Mouse (Mus musculus): Measurements from ENCODE around the gene Stk11. TPM values are rescaled to one million over a fixed set of nuclear protein-coding genes. Genes with fewer than 3 reads are reported as not detected.

The Stk11 gene
- polyA plus RNA-seq, 1 experiment from 2014 or later: 18.6 TPM

DNA sequence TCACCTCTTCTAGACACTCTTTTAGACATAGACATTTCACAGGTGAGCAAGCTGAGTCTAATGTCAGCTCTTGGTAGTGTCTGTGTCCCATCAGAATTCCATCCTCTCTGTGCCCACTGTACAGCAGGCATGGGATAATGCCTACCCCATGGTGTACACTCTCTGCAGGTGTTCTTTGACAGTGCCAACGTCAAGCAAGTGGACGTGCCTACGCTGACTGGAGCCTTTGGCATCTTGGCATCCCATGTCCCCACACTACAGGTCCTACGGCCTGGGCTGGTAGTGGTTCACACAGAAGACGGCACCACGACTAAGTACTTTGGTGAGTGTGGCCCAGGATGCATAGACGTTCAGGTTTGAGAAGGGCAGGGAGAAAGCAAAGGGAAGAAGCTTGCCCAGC, 28.1 kb downstream of the Stk11 start:
- Histone ChIP-seq H3K9ac (ENCODE audit: low read length) (no peak overlapping the region), H3K4me3 (ENCODE audit: low read length) (no peak overlapping the region), H3K27ac (ENCODE audit: low read length) (no peak overlapping the region), H3K9me3 (ENCODE audit: control insufficient read depth, low read length) (no peaks in the 10 kb centered on the region), H3K4me2 (ENCODE audit: low read depth, low read length) (no peak overlapping the region), H3K27me3 (ENCODE audit: control insufficient read depth, insufficient read depth, low read depth, low read length) (peaks cover 3% of the 10 kb centered on the region; the same call in 1 of the 2 replicates), H3K4me1 (replicated peaks; ENCODE audit: control insufficient read depth, insufficient read depth, low read length) (peaks cover 37% of the 10 kb centered on the region), H3K36me3 (ENCODE audit: control insufficient read depth, insufficient read depth, low read length) (peaks cover 18% of the 10 kb centered on the region)
- WGBS: 91% methylated on average over 7 of the region's 7 CpGs
- ATAC-seq (ENCODE audit: low read depth): no peak

DNA sequence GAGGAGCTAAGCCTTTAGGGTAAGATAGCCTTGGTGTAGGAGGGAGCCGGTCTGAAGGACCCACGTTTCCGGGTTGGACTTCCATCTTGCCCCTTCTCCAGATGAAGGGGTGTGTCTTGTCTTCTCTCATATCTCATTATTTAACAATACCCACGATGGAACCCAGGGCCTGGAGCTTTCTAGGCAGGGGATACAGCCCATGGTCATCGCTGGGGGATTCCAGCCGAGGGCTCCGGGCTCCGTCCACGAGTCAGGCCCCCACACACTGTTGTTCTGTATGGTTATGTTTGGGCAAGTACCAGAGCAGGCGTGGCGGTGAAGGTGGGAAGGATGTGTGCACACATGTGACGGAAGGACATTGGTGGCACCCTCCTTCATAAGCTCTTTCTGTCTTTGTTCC, 28.6 kb downstream of the Stk11 start:
- ATAC-seq (ENCODE audit: low read depth): no peak
- H3K27me3 ChIP-seq (ENCODE audit: control insufficient read depth, insufficient read depth, low read depth, low read length): peaks cover 2% of the 10 kb centered on the region; the same call in 1 of the 2 replicates
- H3K4me2 ChIP-seq (ENCODE audit: low read depth, low read length): no peak overlapping the region
- H3K4me3 ChIP-seq (ENCODE audit: low read length): no peak overlapping the region
- H3K27ac ChIP-seq (ENCODE audit: low read length): no peak overlapping the region
- 85% methylated on average over 12 of the region's 12 CpGs for WGBS
- H3K4me1 ChIP-seq (replicated peaks; ENCODE audit: control insufficient read depth, insufficient read depth, low read length): peaks cover 36% of the 10 kb centered on the region
- H3K9ac ChIP-seq (ENCODE audit: low read length): no peak overlapping the region
- H3K36me3 ChIP-seq (ENCODE audit: control insufficient read depth, insufficient read depth, low read length): peaks cover 18% of the 10 kb centered on the region
- no peaks in the 10 kb centered on the region for H3K9me3 ChIP-seq (ENCODE audit: control insufficient read depth, low read length)

GRCm38 (mm10) chr10:80144864-80145838, 29.5 kb downstream of the Stk11 start:
- peaks cover 33% of the 10 kb centered on the region for H3K4me1 ChIP-seq (replicated peaks; ENCODE audit: control insufficient read depth, insufficient read depth, low read length)
- 71% methylated on average over 20 of the region's 20 CpGs for WGBS
- peaks cover 18% of the 10 kb centered on the region for H3K36me3 ChIP-seq (ENCODE audit: control insufficient read depth, insufficient read depth, low read length)
- no peak overlapping the region for H3K9ac ChIP-seq (ENCODE audit: low read length)
- no peak overlapping the region for H3K4me3 ChIP-seq (ENCODE audit: low read length)
- no peaks in the 10 kb centered on the region for H3K9me3 ChIP-seq (ENCODE audit: control insufficient read depth, low read length)
- no peak for ATAC-seq (ENCODE audit: low read depth)
- no peak overlapping the region for H3K4me2 ChIP-seq (ENCODE audit: low read depth, low read length)
- H3K27ac ChIP-seq (ENCODE audit: low read length): peak overlapping the region; percentile 77
- no peaks in the 10 kb centered on the region for H3K27me3 ChIP-seq (ENCODE audit: control insufficient read depth, insufficient read depth, low read depth, low read length)

GRCm38 (mm10) chr10:80145896-80146295, 30.3 kb downstream of the Stk11 start:
- Histone ChIP-seq H3K27ac (ENCODE audit: low read length) (peak overlapping the region; percentile 100), H3K4me3 (ENCODE audit: low read length) (no peak overlapping the region), H3K4me1 (replicated peaks; ENCODE audit: control insufficient read depth, insufficient read depth, low read length) (peaks cover 32% of the 10 kb centered on the region), H3K9ac (ENCODE audit: low read length) (0 out of 2 replicates have a peak overlapping the region, but pooled peaks have one; percentile 8), H3K27me3 (ENCODE audit: control insufficient read depth, insufficient read depth, low read depth, low read length) (no peaks in the 10 kb centered on the region), H3K9me3 (ENCODE audit: control insufficient read depth, low read length) (no peaks in the 10 kb centered on the region), H3K4me2 (ENCODE audit: low read depth, low read length) (no peak overlapping the region), H3K36me3 (ENCODE audit: control insufficient read depth, insufficient read depth, low read length) (peaks cover 18% of the 10 kb centered on the region)
- ATAC-seq (ENCODE audit: low read depth): no peak
- WGBS: 75% methylated on average over 6 of the region's 6 CpGs

GRCm38 (mm10) chr10:80146568-80147011, 31.0 kb downstream of the Stk11 start:
- no peak for ATAC-seq (ENCODE audit: low read depth)
- Histone ChIP-seq H3K4me1 (replicated peaks; ENCODE audit: control insufficient read depth, insufficient read depth, low read length) (peaks cover 30% of the 10 kb centered on the region), H3K4me2 (ENCODE audit: low read depth, low read length) (no peak overlapping the region)

GRCm38 (mm10) chr10:80147146-80147718, 31.6 kb downstream of the Stk11 start:
- peaks cover 22% of the 10 kb centered on the region for H3K36me3 ChIP-seq (ENCODE audit: control insufficient read depth, insufficient read depth, low read length)
- no peak for ATAC-seq (ENCODE audit: low read depth)
- H3K4me3 ChIP-seq (ENCODE audit: low read length): peak overlapping the region; percentile 88
- peak overlapping the region; percentile 92 for H3K9ac ChIP-seq (ENCODE audit: low read length)
- no peaks in the 10 kb centered on the region for H3K9me3 ChIP-seq (ENCODE audit: control insufficient read depth, low read length)
- WGBS: 65% methylated on average over 5 of the region's 5 CpGs
- no peaks in the 10 kb centered on the region for H3K27me3 ChIP-seq (ENCODE audit: control insufficient read depth, insufficient read depth, low read depth, low read length)
- peak overlapping the region; percentile 61 for H3K4me2 ChIP-seq (ENCODE audit: low read depth, low read length)
- peaks cover 36% of the 10 kb centered on the region for H3K4me1 ChIP-seq (replicated peaks; ENCODE audit: control insufficient read depth, insufficient read depth, low read length)
- peak overlapping the region; percentile 100 for H3K27ac ChIP-seq (ENCODE audit: low read length)

More at GRCm38 (mm10) chr10:80146568-80147011, 31.0 kb downstream of the Stk11 start:
- Histone ChIP-seq H3K9me3 (ENCODE audit: control insufficient read depth, low read length) (no peaks in the 10 kb centered on the region), H3K27me3 (ENCODE audit: control insufficient read depth, insufficient read depth, low read depth, low read length) (no peaks in the 10 kb centered on the region), H3K4me3 (ENCODE audit: low read length) (no peak overlapping the region), H3K9ac (ENCODE audit: low read length) (peak overlapping the region; percentile 42; the same call in 1 of the 2 replicates), H3K36me3 (ENCODE audit: control insufficient read depth, insufficient read depth, low read length) (peaks cover 19% of the 10 kb centered on the region), H3K27ac (ENCODE audit: low read length) (peak overlapping the region; percentile 100)
- 62% methylated on average over 4 of the region's 4 CpGs for WGBS

GRCm38 (mm10) chr10:80147719-80148601, 32.4 kb downstream of the Stk11 start, which contains the start of gene Midn:
Gene Midn, plus strand, starts transcription at chr10:80148272.
- peak within 1 kb of the TSS; percentile 61 for H3K4me2 ChIP-seq (ENCODE audit: low read depth, low read length)

GRCm38 (mm10) chr10:80148610-80149290, 33.1 kb downstream of the Stk11 start:
- Histone ChIP-seq H3K4me3 (ENCODE audit: low read length) (peak overlapping the region; percentile 88), H3K36me3 (ENCODE audit: control insufficient read depth, insufficient read depth, low read length) (peaks cover 29% of the 10 kb centered on the region), H3K27me3 (ENCODE audit: control insufficient read depth, insufficient read depth, low read depth, low read length) (no peaks in the 10 kb centered on the region), H3K4me1 (replicated peaks; ENCODE audit: control insufficient read depth, insufficient read depth, low read length) (peaks cover 46% of the 10 kb centered on the region), H3K9me3 (ENCODE audit: control insufficient read depth, low read length) (no peaks in the 10 kb centered on the region), H3K9ac (ENCODE audit: low read length) (peak overlapping the region; percentile 92), H3K4me2 (ENCODE audit: low read depth, low read length) (peak overlapping the region; percentile 61), H3K27ac (ENCODE audit: low read length) (peak overlapping the region; percentile 100)
- ATAC-seq (ENCODE audit: low read depth): peak; percentile 56
- under 1% methylated on average over 56 of the region's 57 CpGs for whole genome bisulfite sequencing

More at GRCm38 (mm10) chr10:80147719-80148601, 32.4 kb downstream of the Stk11 start, which contains the start of gene Midn:
- peak within 1 kb of the TSS; percentile 92 for H3K9ac ChIP-seq (ENCODE audit: low read length)
- H3K4me3 ChIP-seq (ENCODE audit: low read length): peak within 1 kb of the TSS; percentile 88
- peaks cover 39% of the 10 kb centered on the region for H3K4me1 ChIP-seq (replicated peaks; ENCODE audit: control insufficient read depth, insufficient read depth, low read length)
- peak; percentile 52 for ATAC-seq (ENCODE audit: low read depth)
- H3K36me3 ChIP-seq (ENCODE audit: control insufficient read depth, insufficient read depth, low read length): peaks cover 24% of the 10 kb centered on the region
- under 1% methylated on average over 28 of the region's 42 CpGs for WGBS
- H3K27me3 ChIP-seq (ENCODE audit: control insufficient read depth, insufficient read depth, low read depth, low read length): no peaks in the 10 kb centered on the region
- H3K9me3 ChIP-seq (ENCODE audit: control insufficient read depth, low read length): no peaks in the 10 kb centered on the region
- peak within 1 kb of the TSS; percentile 100 for H3K27ac ChIP-seq (ENCODE audit: low read length)

Data from lung, embryonic 16.5 days (tissue).